Mouse (Mus musculus) small intestine, adult 2 months (tissue): ENCODE measurements around the gene H2-Eb2.

ENCODE experiments used
- CTCF ChIP-seq: fragments of 200-500 bp; IDR thresholded peaks from 2 replicates; pipeline ENCODE4 v1.5.1; 2012; ENCODE audit warnings: low read depth, mild to moderate bottlenecking, control low read depth, inconsistent platforms, low read length, moderate library complexity, mixed read lengths; ENCODE audit not compliant: insufficient replicate concordance, insufficient read length; ENCODE audit errors: extremely low read depth
- POLR2A ChIP-seq: fragments of 200-500 bp; IDR thresholded peaks from 2 replicates; pipeline ENCODE4 v1.6.1; 2012; ENCODE audit warnings: low read depth, mild to moderate bottlenecking, control low read depth, inconsistent platforms, low read length, moderate library complexity

- no peak for TF ChIP-seq POLR2A
- TF ChIP-seq CTCF, result no peak
Observed at GRCm38 (mm10) chr17:34308161-34308560, 17.3 kb upstream of the H2-Eb2 start.
